ENCODE assay signal across 25 mouse cellular contexts in genomic region chr9:5343092-5343491, GRCm38 (mm10). TPM values are rescaled to one million over a fixed set of nuclear protein-coding genes. Genes with fewer than 3 reads are reported as not detected.
DNase-seq lines count a peak whose midpoint lies in the region; ATAC-seq and TF ChIP-seq lines count a peak whose summit lies in the region.
"Had no signal": no experiment of that assay in that cellular context is flagged by ENCODE, and none has a peak within 500 bp of the region (broad histone marks: within the 10 kb centered on the region; RNA-seq: fewer than 3 reads in every experiment).

No protein-coding gene starts in this region.

- no peak overlapping the region for H3K9ac ChIP-seq in MEL (ENCODE audit: control insufficient read depth, low read depth, low read length, poor library complexity, severe bottlenecking)
- H3K9ac ChIP-seq: embryonic facial prominence, embryonic 15.5 days; forebrain, embryonic 15.5 days; heart, embryonic 15.5 days; hindbrain, embryonic 15.5 days had no signal

- no peaks in the 10 kb centered on the region for H3K9me3 ChIP-seq in MEL (replicated peaks; ENCODE audit: insufficient read depth, low read length)
- H3K9me3 ChIP-seq: embryonic facial prominence, embryonic 15.5 days; forebrain, embryonic 15.5 days; G1E; heart, embryonic 15.5 days; hindbrain, embryonic 10.5 days; hindbrain, embryonic 15.5 days had no signal

- TF ChIP-seq CTCF in MEL (IDR thresholded peaks at IDR 0.05 in 2 of 3, conservative IDR thresholded peaks at IDR 0.05 in 1 of 3; ENCODE audit: control insufficient read depth in 1 of 3, insufficient read depth in 1 of 3, low read depth in 2 of 3, low read length in 3 of 3, poor library complexity in 1 of 3, severe bottlenecking in 1 of 3), result no peak

- TF ChIP-seq EP300 in MEL (IDR thresholded peaks at IDR 0.05; ENCODE audit: low read depth in 1 of 2, low read length in 2 of 2), result peak; percentile 96 to 97

- no peak for TF ChIP-seq POLR2A in MEL (IDR thresholded peaks at IDR 0.05; ENCODE audit: control insufficient read depth in 1 of 2, insufficient read depth in 1 of 2, low read depth in 1 of 2, low read length in 2 of 2, poor library complexity in 1 of 2)

- DNase-seq in MEL (ENCODE audit: low read depth, low spot score), result peak; percentile 86
- no peak for DNase-seq in spleen, postnatal 4 days (ENCODE audit: low spot score in 2 of 2)
- no peak for DNase-seq in cerebellum, postnatal 14 days
- DNase-seq in adrenal gland, postnatal 36 days, result no peak
- DNase-seq: adrenal gland, postnatal 10 days; B cell, adult 2 months; cerebellum, adult 11-12 months; cerebellum, adult 9-10 months; cerebellum, postnatal 36 days; embryo, embryonic 11 days; gastrocnemius, postnatal 36 days; heart, adult 2 months; heart, postnatal 14 days had no signal

- H3K79me2 ChIP-seq in MEL (ENCODE audit: control insufficient read depth, insufficient read depth, low read length, poor library complexity), result no peaks in the 10 kb centered on the region

- no peaks in the 10 kb centered on the region for H3K27me3 ChIP-seq in MEL (ENCODE audit: control insufficient read depth in 1 of 2, insufficient read depth in 2 of 2, low read length in 2 of 2)
- H3K27me3 ChIP-seq: embryonic facial prominence, embryonic 15.5 days; forebrain, embryonic 15.5 days; heart, embryonic 15.5 days; hindbrain, embryonic 15.5 days had no signal

- ATAC-seq in erythroid progenitor cell, adult 5-6 weeks (replicated peaks; ENCODE audit: low FRiP score, poor library complexity, severe bottlenecking), result 0 out of 2 replicates have a peak, but pooled peaks have one; percentile 25
- peak; percentile 33; the same call in 1 of the 2 replicates for ATAC-seq in megakaryocyte, adult 5-6 weeks (ENCODE audit: poor library complexity, severe bottlenecking)
- 0 out of 2 replicates have a peak, but pooled peaks have one; percentile 19 for ATAC-seq in neutrophil, adult 5-6 weeks (ENCODE audit: extremely low read depth, insufficient number of reproducible peaks, low FRiP score, poor library complexity, severe bottlenecking)
- ATAC-seq: CD4-positive, CD25-positive, alpha-beta regulatory T cell, adult 4 months; forebrain, embryonic 15.5 days had no signal

- no peaks in the 10 kb centered on the region; a peak in 1 of 4 replicates for H3K4me1 ChIP-seq in MEL (ENCODE audit: control insufficient read depth in 1 of 2, insufficient read depth in 2 of 2, low read length in 2 of 2)
- H3K4me1 ChIP-seq: embryonic facial prominence, embryonic 15.5 days; forebrain, embryonic 15.5 days; heart, embryonic 15.5 days; hindbrain, embryonic 10.5 days; hindbrain, embryonic 15.5 days had no signal

- H3K36me3 ChIP-seq in MEL (ENCODE audit: control insufficient read depth in 1 of 2, insufficient read depth in 2 of 2, low read length in 2 of 2), result peaks cover 0 to 6% of the 10 kb centered on the region in 2 experiments; a peak in 2 of 4 replicates
- H3K36me3 ChIP-seq: embryonic facial prominence, embryonic 15.5 days; forebrain, embryonic 15.5 days; G1E; heart, embryonic 15.5 days; hindbrain, embryonic 10.5 days; hindbrain, embryonic 15.5 days had no signal

- H3K27ac ChIP-seq in MEL (ENCODE audit: control insufficient read depth, low read depth, low read length), result no peak overlapping the region
- H3K27ac ChIP-seq: embryonic facial prominence, embryonic 15.5 days; forebrain, embryonic 15.5 days; heart, adult 2 months; heart, embryonic 15.5 days; hindbrain, embryonic 10.5 days; hindbrain, embryonic 15.5 days had no signal

- no peak for TF ChIP-seq RAD21 in MEL (IDR thresholded peaks at IDR 0.05; ENCODE audit: low read depth, low read length)

- no peak overlapping the region for H3K4me3 ChIP-seq in MEL (ENCODE audit: control insufficient read depth in 1 of 2, insufficient read depth in 1 of 2, low read depth in 2 of 2, low read length in 2 of 2)
- H3K4me3 ChIP-seq: embryonic facial prominence, embryonic 15.5 days; erythroblast, embryonic 14.5 days; forebrain, embryonic 15.5 days; heart, adult 2 months; heart, embryonic 15.5 days; hindbrain, embryonic 10.5 days; hindbrain, embryonic 15.5 days had no signal

TF ChIP-seq in MEL, 35 proteins besides CTCF, POLR2A, EP300 and RAD21:
- TF ChIP-seq UBTF (IDR thresholded peaks at IDR 0.05; ENCODE audit: borderline replicate concordance, insufficient read depth, low read depth, low read length) (no peak), KAT2A (conservative IDR thresholded peaks at IDR 0.05; ENCODE audit: low read depth, low read length) (0 out of 2 replicates have a peak, but pooled peaks have one; percentile 34), TCF12 (IDR thresholded peaks at IDR 0.05; ENCODE audit: low read depth, low read length) (peak; percentile 97), TBP (IDR thresholded peaks at IDR 0.05; ENCODE audit: low read depth, low read length) (no peak), TAL1 (IDR thresholded peaks at IDR 0.05; ENCODE audit: low read length) (peak; percentile 76), SIN3A (IDR thresholded peaks at IDR 0.05; ENCODE audit: low read length) (peak; percentile 50; the same call in 1 of the 2 replicates), ETS1 (IDR thresholded peaks at IDR 0.05; ENCODE audit: low read depth, low read length) (peak; percentile 62), MYB (IDR thresholded peaks at IDR 0.05; ENCODE audit: low read depth, low read length) (0 out of 2 replicates have a peak, but pooled peaks have one; percentile 30), RCOR1 (IDR thresholded peaks at IDR 0.05; ENCODE audit: low read depth, low read length) (peak; percentile 96), ELF1 (IDR thresholded peaks at IDR 0.05; ENCODE audit: low read depth, low read length) (0 out of 2 replicates have a peak, but pooled peaks have one; percentile 24), MAFK (IDR thresholded peaks at IDR 0.05; ENCODE audit: borderline replicate concordance, low read depth, low read length) (peak; percentile 60; the same call in 1 of the 2 replicates), MYC (IDR thresholded peaks at IDR 0.05; ENCODE audit: low read depth, low read length) (no peak), GATA1 (IDR thresholded peaks at IDR 0.05; ENCODE audit: low read depth, low read length) (peak; percentile 96), JUND (IDR thresholded peaks at IDR 0.05; ENCODE audit: low read depth, low read length) (0 out of 2 replicates have a peak, but pooled peaks have one; percentile 58), ZMIZ1 (IDR thresholded peaks at IDR 0.05; ENCODE audit: low read depth, low read length) (no peak)

RNA-seq across cellular contexts. Expression of gene Casp12, which starts 2.1 kb away (rescaled TPM):
- not detected in 2 replicates for total RNA-seq in MEL (2012; rRNA removed)
- not detected for polyA plus RNA-seq in MEL (2012; ENCODE audit: insufficient read depth in 1 of 2, insufficient read length in 2 of 2, low read depth in 1 of 2, low replicate concordance in 2 of 2, missing spikeins in 1 of 2)
- not detected in 2 replicates for total RNA-seq in erythroid progenitor cell, adult 5-6 weeks (2015; ENCODE audit: low replicate concordance)
- total RNA-seq in erythroid progenitor cell, adult 5-6 weeks (2017; ENCODE audit: low replicate concordance), result 2.5 TPM in 1 of 2 replicates, not detected in the other
- total RNA-seq in megakaryocyte, adult 5-6 weeks (2015), result 0.18 and 0.39 TPM in 2 replicates
- total RNA-seq in megakaryocyte, adult 5-6 weeks (2017), result 0.41 and 0.59 TPM in 2 replicates
- total RNA-seq in neutrophil, adult 5-6 weeks (2017), result 0.47 and 1.4 TPM in 2 replicates
- total RNA-seq in adrenal gland, postnatal 36 days (2021), result 10 to 100 TPM; 26.7 to 49.6 TPM
- polyA plus RNA-seq: erythroblast, embryonic 14.5 days; forebrain, embryonic 11.5 days; G1E; hindbrain, embryonic 10.5 days had no signal

RNA-seq across cellular contexts. Expression of gene Casp4, which starts 34.5 kb away (rescaled TPM):
- 0.62 and 1.1 TPM in 2 replicates for total RNA-seq in MEL (2012; rRNA removed)
- under 1 TPM in 1 of 2 experiments, not detected in 1; 0.11 TPM for polyA plus RNA-seq in MEL (2012; ENCODE audit: insufficient read depth in 1 of 2, insufficient read length in 2 of 2, low read depth in 1 of 2, low replicate concordance in 2 of 2, missing spikeins in 1 of 2)
- total RNA-seq in erythroid progenitor cell, adult 5-6 weeks (2015; ENCODE audit: low replicate concordance), result 9.6 and 16.2 TPM in 2 replicates
- total RNA-seq in erythroid progenitor cell, adult 5-6 weeks (2017; ENCODE audit: low replicate concordance), result 8.8 and 9.1 TPM in 2 replicates
- 36.7 and 46.9 TPM in 2 replicates for total RNA-seq in megakaryocyte, adult 5-6 weeks (2015)
- 31.6 and 42.1 TPM in 2 replicates for total RNA-seq in megakaryocyte, adult 5-6 weeks (2017)
- total RNA-seq in neutrophil, adult 5-6 weeks (2017), result 94.6 and 118 TPM in 2 replicates
- 1 to 10 TPM; 3.5 to 6.9 TPM for total RNA-seq in adrenal gland, postnatal 36 days (2021)
- total RNA-seq: G1E had no signal
- polyA plus RNA-seq: erythroblast, embryonic 14.5 days; forebrain, embryonic 11.5 days; G1E; hindbrain, embryonic 10.5 days had no signal

RNA-seq across cellular contexts. Expression of gene Casp1, which starts 44.8 kb away (rescaled TPM):
- total RNA-seq in MEL (2012; rRNA removed), result 0.73 and 1.4 TPM in 2 replicates
- under 1 TPM in 1 of 2 experiments, not detected in 1; 0.17 TPM for polyA plus RNA-seq in MEL (2012; ENCODE audit: insufficient read depth in 1 of 2, insufficient read length in 2 of 2, low read depth in 1 of 2, low replicate concordance in 2 of 2, missing spikeins in 1 of 2)
- 18.0 and 25.9 TPM in 2 replicates for total RNA-seq in erythroid progenitor cell, adult 5-6 weeks (2015; ENCODE audit: low replicate concordance)
- total RNA-seq in erythroid progenitor cell, adult 5-6 weeks (2017; ENCODE audit: low replicate concordance), result 7.8 and 14.5 TPM in 2 replicates
- 132 and 154 TPM in 2 replicates for total RNA-seq in megakaryocyte, adult 5-6 weeks (2015)
- total RNA-seq in megakaryocyte, adult 5-6 weeks (2017), result 99.5 and 118 TPM in 2 replicates
- 89.2 and 89.7 TPM in 2 replicates for total RNA-seq in neutrophil, adult 5-6 weeks (2017)
- 1 to 10 TPM; 2.9 to 4.0 TPM for total RNA-seq in adrenal gland, postnatal 36 days (2021)
- total RNA-seq: G1E had no signal
- polyA plus RNA-seq: erythroblast, embryonic 14.5 days; G1E had no signal

Comparison
In these comparisons a context has a peak if more than half of its experiments do, and no peak if none do; other contexts are left out.
1. RNA of gene Casp12, which starts 2.1 kb away (total RNA-seq): 26.7 to 49.6 TPM in adrenal gland, postnatal 36 days; 2.5 TPM in erythroid progenitor cell, adult 5-6 weeks, 0.18 to 0.59 TPM in megakaryocyte, adult 5-6 weeks, 0.47 to 1.4 TPM in neutrophil, adult 5-6 weeks and not detected in MEL; every median in the first group is over 4 times any median in the second.
2. Peak in every context shown above with its lines, with median percentiles within 50 percentile points of each other: ATAC-seq.